Mouse (Mus musculus): ENCODE results near the gene Zfp64.

The Zfp64 gene

DNA sequence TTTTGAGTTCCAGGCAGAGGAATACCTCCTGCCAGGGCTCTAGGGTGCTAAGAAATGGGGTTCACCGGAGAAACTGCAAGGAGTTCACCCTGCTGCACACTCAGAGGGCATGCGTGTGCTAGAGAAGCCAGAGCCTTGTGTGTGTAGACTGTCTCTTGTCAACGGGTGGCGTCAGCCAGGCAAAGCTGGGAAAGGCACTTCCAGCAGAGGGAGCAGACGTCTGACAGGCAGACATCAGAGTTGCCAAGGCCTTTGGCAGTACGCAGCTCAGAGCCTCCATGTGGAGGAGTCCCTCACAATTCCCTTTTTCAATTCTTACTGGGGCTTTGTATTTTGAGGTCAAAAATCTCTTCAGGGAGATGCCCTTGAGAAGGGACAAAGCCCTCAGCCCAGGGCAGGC, 6.9 kb downstream of the Zfp64 start:
- CTCF ChIA-PET, result no interaction called here

DNA sequence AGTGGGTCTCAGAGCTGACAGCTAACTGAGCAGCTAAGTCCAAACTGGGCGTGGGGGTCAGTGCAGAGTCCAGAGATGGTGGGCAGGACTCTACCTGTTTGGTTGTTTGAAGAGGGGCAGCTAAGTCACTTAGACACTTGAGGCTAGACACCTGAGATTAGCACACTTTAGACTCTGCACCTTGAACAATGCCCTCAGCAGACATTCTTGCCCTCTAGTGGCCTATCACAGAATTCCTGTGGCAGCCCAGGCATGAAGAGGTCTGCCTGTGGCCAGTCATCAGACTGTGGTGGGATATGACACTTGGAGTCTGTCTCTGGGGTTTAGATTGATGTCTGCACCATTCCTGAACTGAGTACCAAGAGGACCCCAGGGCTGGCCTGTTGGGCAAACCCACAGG, 7.7 kb downstream of the Zfp64 start:
- CTCF ChIA-PET, result no interaction called here

DNA sequence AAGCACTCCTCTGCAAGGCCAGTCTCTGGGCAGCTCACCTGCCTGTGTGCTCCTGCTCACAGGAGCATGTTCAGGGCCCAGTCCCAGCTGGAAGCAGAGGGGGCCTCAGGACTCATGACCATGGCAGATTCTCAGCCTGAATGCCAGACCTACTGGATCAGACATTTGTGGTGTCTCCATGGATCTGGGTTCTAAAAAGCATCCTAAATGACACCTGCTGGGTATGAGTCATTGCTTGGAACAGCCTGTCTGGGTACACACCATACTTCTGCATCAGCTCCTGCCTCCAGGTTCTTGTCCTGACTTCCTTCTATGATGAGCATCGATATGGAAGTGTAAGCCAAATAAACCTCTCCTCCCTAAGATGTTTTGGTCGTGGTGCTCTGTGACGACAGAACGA, 11.4 kb downstream of the Zfp64 start:
- CTCF ChIA-PET, result no interaction called here

DNA sequence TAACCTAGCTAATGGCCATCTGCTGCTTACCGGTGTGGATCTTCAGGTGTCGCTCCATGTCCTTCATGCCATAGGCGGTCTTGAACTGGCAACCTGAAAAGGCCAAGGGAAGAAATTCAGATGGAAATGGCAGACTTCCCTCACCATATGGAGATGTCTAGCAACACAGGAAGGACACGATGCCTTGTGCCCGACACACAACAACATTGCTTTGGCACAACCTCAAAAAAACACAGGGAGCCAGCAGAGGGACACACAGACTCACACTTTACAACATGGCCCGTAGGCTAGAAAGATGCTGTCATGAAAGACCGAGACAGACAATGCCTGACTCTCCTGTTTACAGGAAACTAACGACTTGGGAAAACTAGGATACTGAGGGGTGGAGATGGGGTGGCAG, 15.4 kb downstream of the Zfp64 start:
- CTCF ChIA-PET, result no interaction called here

DNA sequence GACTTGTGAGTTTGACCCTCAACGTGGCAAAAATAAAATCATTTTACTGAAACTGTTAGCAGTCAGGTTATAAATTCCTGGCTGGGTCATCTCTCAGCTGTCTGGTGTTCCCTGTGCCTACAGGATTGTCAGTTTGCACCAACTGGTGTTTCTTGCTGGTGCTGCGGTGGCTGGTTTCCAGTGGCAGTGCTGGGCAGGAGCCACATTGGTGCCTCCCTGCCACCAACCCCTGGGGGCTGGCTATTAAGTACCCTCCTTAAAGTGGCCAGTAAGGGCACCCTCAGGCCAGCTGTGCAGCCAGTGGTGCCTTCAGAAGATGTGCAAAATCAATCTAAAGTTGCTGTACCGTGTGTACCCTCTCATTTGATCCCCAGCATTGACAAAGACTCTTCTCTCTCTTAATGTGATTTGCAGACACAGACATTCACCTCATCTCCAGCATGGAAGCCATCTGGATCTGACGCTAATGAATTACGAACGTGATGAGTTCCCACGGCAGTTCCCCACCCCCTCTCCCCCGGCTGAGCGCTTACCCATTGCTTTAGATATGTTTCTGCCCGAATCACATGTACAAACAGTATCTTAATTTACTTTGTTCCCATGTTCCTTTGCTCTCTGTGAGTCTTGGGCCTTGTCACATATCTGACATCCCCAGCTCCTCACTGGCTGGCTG, 16.0 kb downstream of the Zfp64 start:
- CTCF ChIA-PET, result no interaction called here

DNA sequence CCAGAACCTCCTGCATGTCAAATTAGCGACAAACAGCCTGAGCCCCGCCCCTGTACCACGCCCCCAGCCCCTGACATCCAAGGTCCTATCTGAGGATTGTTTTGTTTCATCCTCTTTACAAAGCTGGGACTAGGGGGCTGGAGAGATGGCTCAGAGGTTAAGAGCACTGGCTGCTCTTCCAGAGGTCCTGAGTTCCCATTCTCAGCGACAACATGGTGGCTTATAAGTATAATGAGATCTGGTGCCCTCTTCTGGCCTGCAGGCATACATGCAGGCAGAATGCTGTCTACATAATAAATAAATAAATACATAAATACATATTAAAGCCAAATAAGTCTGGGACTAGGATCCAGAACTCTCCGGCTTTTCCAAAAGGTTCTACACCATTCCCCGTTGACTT, 18.5 kb downstream of the Zfp64 start:
- CTCF ChIA-PET, result interaction anchor here (1.4 kb wide), 1 partner anchor 8 kb away, joined by 3 read pairs; no protein-coding TSS in a partner anchor

DNA sequence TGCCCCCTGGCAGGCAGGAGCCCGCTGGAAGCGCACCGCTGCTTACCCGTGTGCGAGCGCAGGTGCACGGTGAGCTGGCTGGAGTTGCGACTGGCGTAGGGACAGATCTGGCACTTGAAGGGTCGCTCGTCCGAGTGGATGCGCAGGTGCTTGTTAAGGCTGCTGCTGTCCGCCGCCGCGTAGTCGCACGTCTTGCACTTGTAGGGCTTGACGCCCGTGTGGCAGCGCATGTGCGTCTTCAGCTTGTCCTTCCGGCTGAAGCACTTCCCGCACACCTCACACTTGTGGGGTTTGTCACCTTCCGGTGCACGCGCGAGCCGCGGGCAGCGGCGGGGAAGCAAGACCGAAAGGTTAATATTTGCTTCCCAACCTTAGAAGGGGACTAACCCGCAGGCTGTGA, 20.2 kb downstream of the Zfp64 start:
- CTCF ChIA-PET, result no interaction called here

DNA sequence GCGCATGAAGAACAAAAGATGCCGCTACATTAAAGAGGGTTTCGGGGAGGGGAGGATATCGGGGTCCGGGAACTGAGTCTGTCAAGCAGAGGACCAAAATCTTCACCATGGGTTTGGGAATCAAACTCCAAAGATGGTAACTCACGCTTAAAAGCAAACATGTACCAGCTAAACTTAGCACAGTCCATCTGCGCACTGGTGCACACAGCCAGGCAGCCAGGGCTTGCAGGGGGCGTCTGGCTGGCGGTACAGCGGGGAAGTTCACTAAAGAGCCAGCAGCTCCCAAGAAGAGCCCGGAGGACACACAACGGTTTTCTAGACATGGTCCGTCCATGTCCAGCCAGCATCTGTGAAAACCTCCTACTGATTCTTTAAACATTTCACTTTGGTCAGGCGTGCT, 23.7 kb downstream of the Zfp64 start:
- CTCF ChIA-PET, result interaction anchor here (0.6 kb wide), 1 partner anchor 805 kb away, joined by 4 read pairs; no protein-coding TSS in a partner anchor

DNA sequence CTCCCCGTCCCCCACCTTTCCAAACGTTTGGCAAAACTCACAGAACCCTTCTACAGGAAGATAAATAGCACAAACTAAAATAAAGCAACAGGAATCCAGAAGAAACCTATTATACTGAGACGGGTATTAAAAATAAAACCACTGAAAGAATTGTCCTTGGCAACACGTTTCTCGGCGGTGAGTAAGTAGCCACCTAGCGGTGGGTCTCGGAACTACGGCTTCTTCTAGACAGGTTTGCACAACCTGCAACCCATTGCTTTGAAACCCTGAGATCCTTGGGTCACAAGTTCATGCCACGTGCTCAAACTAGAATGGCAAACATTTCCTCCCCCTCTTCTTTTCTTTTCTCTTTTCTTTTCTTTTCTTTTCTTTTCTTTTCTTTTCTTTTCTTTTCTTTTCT, 25.7 kb downstream of the Zfp64 start:
- CTCF ChIA-PET, result interaction anchor here (0.6 kb wide), 1 partner anchor 160 kb away, joined by 4 read pairs; no protein-coding TSS in a partner anchor

DNA sequence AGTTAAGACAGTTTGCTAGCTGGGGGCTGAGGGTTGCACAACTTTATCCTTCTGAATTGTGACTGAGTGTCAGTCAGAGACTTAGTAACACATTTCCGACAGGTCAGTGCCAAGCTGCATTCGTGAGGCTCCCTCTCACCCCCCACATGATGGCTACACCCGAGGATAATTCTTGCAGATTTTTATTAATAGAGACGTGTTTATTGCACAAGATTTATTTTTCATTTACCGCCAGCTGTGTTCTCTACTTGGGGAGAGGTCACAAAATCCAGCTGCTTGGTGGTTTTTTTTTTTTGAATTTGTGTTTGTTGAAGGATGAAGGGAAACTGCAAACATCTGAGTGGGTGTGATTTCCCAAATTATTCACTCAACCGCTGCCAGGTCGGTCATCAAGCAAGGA, 28.0 kb downstream of the Zfp64 start:
- CTCF ChIA-PET, result no interaction called here

DNA sequence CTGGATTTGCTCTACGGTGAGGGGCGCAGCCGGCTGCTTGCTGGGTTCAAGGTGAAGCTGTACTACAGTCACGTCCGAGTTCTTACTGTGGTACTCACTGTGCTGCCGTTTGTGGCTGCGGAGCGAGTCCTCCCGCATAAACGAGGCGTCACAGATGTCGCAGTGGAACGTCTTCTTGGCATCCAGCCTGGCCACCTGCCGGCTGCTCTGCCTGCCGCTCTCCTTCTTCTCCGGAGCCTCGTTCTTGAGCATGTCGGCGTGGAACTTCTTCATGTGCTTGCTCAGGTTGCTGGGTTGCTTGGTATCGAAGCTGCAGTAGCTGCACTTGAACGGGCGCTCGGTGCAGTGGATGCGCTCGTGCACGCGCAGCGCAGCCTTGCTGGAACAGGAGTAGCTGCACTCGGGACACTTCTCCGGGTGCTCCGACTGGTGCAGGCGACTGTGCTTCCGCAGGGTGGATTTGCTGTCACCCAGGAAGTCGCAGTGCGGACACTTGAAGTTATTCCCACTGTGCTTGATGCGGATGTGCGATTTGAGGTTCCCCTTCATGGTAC, 29.1 kb downstream of the Zfp64 start:
- CTCF ChIA-PET, result no interaction called here

DNA sequence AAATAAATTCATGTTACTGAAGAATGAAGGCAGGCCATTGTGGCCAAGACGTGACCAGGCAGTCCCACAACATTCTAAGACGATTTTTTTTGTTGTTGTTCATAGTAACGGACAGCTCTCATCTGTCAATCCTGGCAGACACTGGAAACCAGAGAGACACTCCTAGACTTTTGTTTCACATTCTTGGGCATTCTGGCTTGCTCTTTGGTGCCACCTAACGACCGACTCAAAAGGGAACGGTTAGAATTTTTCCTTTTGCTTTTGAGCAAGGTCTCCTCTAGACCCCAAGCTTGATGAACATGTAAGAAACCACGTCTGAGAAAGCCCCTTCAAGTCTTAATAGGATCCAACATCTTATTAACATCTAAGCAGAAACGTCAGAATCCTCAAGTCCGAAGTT, 31.7 kb downstream of the Zfp64 start:
- CTCF ChIA-PET, result interaction anchor here (0.6 kb wide), 1 partner anchor 38 kb away, joined by 3 read pairs; no protein-coding TSS in a partner anchor

DNA sequence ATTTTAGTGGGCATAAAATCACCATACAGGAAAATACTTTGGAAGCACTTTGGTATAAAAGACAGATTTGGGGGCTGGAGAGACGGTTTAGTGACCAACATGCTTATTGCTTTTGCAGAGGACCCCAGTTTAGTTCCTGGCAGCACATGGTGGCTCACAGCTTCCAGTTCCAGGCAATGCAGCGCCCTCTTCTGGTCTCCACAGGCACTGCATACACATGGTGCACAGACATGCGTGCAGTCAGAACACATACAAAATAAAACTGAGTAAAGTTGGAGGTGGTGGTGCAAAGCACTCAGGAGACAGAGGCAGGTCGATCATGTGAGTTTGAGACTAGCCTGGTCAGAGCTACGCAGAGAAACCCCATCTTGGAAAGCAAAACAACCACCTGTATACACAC, 32.9 kb downstream of the Zfp64 start:
- CTCF ChIA-PET, result no interaction called here

DNA sequence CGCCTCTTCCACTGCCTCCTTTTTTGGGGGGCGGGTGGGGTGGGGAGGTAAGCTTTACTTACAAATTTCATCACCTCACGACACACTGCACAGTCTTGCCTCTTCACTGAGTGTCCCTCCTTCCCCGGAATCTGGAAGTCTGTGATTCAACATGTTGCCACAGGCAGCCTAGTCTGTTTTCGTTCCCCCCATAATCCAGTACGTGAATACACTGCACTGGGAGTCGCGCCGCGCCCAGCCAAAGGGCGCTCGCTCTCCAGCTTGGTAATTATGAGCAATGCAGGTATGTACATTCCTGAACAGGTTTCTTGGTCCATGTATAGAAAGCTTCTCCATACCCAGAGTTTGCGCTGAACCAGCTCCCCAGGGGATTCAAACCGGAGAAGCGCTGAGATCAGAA, 35.4 kb downstream of the Zfp64 start:
- CTCF ChIA-PET, result no interaction called here

DNA sequence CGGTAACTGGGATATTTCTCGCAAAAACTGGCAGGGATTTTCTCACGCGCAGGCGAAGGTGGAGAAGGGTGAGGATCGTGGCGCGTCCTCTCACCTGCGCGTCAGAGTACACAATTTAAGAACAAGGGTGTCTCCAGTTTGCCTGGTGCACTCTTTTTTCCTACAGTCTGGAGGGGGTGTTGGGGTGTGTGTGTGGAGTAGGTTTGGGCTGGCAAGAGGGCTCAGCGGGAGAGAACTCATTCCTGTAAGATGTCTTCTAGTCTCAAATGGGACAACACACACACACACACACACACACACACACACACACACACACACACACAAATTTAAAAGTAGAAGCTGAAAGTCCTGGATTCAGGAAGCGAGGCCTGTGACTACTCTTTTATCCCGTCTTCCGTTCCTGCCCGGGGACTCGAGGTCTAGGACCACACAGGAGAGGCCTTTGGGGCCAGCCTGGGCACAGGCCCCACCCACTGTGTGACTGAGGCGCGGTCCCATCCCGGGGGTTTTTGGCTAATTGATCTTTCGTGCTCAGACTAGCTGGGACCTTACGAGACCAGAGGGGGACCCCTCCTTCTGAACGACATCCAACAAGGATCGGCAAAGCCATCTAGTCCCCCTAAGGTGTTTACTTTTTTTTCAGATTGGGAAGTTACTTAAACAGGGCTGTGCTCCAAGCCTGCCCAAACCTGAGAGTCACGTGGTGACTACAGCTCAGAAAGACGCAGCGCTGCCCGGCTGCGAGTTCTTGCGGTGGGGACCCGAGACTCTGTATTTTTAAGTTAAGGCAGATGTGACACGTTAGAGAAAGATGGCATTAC, 42.3 kb downstream of the Zfp64 start:
- CTCF ChIA-PET, result interaction anchor here (0.6 to 0.7 kb wide), 3 partner anchors 8 to 12 kb away, joined by 3 to 5 read pairs (median 5); no protein-coding TSS in a partner anchor

DNA sequence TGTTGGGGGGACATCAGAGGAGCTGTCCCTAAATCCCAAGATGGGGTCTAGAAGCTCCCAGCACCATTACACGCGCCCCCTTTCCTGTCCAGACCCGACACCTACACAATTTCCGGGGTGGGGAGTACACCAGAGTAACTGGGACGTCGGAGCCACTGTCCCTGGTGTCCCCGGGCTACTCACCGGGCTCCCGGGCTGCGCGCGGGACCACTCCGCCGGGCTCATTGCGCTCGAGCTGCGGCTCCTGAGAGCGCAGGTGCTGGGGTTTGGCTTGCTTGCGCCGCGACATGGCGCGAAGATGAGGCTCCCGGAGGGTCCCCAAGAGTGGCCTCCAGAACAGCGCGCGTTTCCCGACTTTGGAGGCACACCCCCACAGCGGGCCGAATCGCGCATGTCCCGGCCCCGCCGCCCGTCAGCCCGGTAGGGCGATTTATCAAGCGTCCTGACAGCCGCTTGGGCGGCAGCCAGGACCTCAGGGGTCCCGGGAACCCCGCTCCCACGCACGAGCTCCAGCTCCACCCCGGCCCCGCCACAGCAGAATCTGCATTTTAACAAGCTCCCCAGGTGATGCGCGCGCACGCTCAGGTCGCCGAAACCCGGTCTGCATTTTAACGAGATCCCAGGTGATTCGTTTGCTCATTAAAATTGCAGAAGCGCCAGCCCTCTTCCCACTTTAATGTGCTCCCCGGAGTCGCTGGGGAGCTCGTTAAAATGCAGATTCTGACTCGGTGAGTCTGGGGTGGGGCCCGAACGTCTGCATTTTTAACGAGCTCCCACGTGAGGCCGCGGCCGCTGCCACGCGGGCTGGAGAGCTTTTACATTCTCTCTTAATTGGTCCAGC, 43.1 kb downstream of the Zfp64 start:
- CTCF ChIA-PET, result no interaction called here

DNA sequence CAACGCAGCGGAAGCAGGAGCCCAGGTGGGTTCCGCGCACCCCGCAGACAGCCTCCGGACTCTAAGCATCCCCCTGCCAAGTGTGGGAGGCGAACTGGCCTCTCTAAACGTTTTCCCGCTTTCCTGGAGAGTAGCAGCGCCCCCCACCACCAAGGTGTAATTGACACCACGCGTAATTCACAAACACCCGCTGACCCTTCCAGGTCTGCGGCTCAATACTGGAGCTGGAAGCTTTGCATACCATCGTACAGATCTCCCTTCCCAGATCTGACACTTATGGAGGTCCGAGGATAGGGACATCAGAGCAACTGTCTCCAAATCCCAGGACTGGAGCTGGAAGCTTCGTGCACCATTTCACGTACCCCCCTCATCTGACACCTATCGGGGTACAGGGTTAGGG, 43.9 kb downstream of the Zfp64 start:
- CTCF ChIA-PET, result interaction anchor here (0.6 to 0.7 kb wide), 2 partner anchors 21 to 60 kb away, joined by 3 read pairs; no protein-coding TSS in a partner anchor

DNA sequence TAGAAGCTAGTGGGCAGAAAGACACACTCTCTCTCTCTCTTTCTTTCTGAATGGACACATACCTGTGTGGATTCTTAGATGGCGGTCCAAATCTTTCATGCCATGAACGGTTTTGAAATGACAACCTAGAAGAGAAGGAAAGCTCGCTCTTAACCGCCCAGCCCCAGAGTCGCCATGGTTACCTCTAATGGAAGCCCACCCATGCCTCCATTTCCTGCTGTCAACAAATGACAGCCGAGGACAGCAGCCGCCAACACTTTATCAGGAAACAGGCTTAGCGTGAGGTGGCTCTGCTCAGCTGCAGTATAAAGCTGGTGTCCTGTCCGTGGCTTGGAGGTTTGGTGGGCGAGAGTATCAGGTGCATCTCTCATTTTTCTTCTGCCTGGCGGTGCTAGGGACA, 49.4 kb downstream of the Zfp64 start:
- CTCF ChIA-PET, result interaction anchor here (0.5 to 0.6 kb wide), 2 partner anchors 24 to 88 kb away, joined by 3 to 5 read pairs; no protein-coding TSS in a partner anchor

DNA sequence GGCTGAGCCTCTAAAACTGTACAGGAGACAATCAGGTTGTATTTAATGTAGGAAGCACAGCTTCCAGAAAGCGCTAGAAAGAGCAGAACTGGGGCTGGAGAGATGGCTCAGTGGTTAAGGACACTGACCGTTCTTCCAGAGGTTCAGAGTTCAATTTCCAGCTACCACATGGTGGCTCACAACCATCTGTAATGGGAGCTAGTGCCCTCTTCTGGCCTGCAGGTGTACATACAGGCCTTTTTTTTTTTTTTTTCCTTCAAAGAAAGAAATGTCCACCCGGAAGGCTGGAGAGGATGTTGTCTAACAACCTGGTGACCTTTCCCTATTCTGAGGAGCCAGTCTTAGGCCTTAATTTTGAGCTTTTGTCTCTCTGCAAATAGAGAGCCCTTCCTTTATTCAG, 50.5 kb downstream of the Zfp64 start:
- CTCF ChIA-PET, result interaction anchor here (0.6 to 1.1 kb wide), 3 partner anchors 8 to 1606 kb away, joined by 4 to 5 read pairs (median 5); no protein-coding TSS in a partner anchor

DNA sequence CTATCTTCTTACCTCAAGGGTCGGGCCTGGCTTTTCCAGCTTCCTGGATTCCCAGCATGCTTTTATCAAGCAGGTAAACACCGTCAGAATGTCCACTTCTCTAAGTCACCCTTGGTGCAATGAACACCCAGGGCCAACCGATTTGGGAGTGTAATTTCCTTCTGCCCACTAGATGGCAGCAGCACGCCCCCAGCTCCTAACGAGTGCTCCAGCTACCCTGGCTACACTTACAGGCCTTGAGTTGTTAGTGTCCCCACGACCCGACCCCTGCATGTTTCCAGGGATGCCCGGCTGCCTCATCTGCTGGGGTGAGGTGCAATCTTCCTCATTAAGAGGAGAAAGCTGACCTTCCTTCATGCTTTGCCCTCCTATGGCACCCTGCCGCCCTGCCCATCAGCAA, 51.2 kb downstream of the Zfp64 start:
- CTCF ChIA-PET, result interaction anchor here (0.5 to 1.1 kb wide), 4 partner anchors 9 to 1607 kb away, joined by 4 to 5 read pairs (median 5); no protein-coding TSS in a partner anchor

DNA sequence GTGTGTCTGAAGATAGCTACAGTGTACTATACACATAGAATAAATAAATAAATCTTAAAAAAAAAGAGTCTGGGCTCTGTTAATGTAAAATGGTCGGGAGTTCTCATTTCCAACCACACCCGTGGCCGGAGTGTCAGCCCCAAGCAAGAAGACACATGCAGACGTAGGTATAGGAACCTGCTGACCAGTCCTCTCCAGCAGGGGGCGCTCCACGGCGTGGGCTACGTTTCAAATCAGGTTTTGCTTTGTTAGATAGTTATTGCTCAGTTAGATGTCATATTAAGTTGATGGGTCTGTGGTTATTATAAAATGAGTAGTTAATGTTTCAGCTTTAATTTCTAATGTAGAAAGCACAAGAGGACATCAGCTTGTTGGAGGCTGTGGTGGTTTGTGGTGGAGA, 52.8 kb downstream of the Zfp64 start:
- CTCF ChIA-PET, result interaction anchor here (0.6 kb wide), 1 partner anchor 63 kb away, joined by 3 read pairs; no protein-coding TSS in a partner anchor

DNA sequence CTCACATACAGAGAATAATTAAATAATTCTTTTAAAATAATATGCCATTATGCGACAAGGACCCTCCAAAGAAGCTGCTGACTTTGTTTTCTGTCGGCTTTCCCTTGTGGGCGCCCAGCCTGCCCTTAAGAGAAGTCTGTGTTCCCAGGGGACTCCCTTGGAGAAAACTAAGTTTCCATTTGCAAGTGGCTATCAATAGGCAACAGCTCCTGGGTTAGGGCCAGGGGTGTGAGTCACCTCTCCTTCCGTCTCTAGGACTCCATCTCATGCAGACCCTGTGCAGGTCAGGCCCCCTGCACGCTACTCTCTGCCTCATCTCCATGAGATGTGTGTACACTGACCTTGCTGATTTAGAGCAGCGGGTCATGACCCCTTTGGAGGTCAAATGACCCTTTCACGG, 57.5 kb downstream of the Zfp64 start:
- CTCF ChIA-PET, result no interaction called here
